Mouse (Mus musculus) c-Kit-negative CD71-positive TER-119-positive erythroid progenitor cells, embryonic 14.5 days (primary cell): ENCODE measurements at regions not wholly inside any gene's neighbourhood (a gene's known extent, or its start where the extent isn't known, plus 50 kb on each side); places are given as distances from the start of the nearest gene placed in this dataset.

Experiments used
- DNase-seq: peaks from one replicate; pipeline ENCODE4 v3.0.0-alpha.2; 2013; ENCODE audit warnings: low read depth, low spot score

DNA sequence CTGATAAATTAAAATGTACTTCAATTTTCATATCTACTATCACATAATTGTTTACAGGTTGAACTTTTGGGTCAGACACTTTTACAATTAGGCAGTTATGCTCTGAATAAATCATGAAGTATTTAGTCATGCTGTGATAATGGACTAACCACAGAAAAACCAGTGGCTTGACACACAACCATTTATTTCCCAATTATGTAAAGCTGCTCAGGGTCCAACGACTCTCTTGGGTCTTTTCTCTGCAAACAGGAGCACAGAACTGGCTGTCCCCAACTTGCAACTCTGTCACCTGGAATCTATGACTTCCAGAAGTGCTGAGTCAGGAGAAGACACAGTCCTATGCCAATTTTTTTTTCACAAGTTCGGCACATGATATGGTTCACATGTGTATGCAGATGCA, 214.8 kb downstream of the Kcnj2 start:
- DNase-seq = no peak

- DNase-seq = no peak
These were observed 215.5 kb downstream of the Kcnj2 start for GRCm38 (mm10) chr11:111281237-111282160.

- DNase-seq = no peak
These were observed 216.3 kb downstream of the Kcnj2 start for GRCm38 (mm10) chr11:111282283-111282682.

DNA sequence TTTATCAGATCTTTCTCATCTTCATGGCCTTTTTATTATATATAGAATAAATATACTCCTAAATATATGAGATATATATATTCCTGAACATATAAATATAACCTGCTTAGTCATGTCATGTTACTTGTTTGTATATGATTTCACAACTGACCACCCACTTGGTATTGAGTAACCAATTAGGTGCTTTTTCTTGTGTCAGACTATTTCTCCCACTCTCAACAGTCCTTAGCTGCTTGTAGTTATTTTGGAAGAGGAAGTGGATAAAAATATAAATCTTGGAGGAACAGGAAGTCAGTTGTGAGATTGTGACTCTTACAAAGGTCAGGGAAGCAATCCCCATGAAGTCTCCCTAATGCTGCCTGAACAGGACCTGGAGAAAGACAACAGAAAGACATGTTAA, 224.6 kb downstream of the Kcnj2 start:
- no peak for DNase-seq

GRCm38 (mm10) chr11:111296309-111296721, 230.4 kb downstream of the Kcnj2 start:
- no peak for DNase-seq

DNA sequence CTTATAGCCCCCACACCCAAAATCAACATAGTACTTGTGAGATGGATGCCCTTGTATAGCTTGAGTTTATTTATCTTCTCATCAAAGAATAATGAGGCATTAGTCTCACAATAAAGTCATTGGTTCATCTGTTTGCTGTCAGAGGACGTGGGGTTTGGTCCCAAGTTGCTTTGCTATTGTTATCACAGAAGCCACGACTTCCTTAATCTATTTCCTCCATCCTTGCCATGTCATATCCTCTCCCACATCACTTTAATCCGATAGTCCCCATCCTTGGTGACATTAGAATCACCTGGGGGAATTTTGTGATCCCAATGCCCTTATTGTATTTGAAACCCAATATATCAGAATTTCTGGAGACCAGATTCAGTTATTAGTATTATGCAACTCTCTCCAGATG, 246.8 kb downstream of the Kcnj2 start:
- DNase-seq = no peak

GRCm38 (mm10) chr11:111313566-111313965, 247.6 kb downstream of the Kcnj2 start:
- DNase-seq = no peak

DNA sequence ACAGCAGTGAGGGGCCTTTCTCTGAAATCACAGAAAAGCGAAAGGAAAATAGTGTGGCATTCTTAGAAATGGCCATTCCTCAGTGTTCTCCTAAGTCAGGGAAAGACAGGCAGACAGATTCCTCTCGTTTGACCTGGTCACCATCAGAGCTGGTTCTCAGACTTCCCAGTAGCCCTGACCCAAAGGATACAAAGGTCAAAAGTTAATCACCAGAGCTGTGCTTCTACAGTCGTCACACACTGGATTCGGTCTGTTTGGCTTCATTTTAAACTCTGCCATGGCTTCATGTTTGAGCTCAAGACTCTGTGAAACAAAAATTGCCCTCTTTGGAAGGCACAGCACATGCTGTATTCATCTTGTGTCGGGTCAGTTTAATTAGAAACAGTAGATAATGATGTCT, 255.6 kb downstream of the Kcnj2 start:
- no peak for DNase-seq

DNA sequence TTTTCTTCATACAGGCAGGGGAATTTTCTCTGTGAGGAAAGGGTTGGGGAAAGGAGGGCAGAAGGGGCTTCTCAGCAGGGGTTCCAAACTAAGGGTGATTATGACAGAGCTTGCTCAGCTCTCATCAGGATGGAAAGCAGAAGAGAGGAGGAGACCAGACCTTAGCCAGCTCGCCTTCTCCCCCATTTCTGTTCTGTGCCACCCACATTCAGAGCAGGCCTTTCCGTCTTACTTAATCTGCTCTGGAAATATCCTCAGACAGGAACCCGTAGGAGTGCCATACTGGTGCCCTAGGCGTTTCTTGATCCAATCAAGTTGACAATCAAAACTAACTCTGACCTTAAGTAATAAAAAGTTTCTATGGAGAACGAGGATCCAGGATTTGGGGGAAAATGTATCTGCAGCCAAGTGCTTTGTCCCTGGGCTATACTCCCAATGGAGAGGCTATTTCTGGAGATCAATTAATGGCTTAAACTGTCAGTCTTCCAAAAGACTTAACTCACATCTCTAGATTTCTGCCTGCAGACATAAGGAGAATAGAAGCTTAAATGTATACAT, 258.6 kb downstream of the Kcnj2 start:
- no peak for DNase-seq

DNA sequence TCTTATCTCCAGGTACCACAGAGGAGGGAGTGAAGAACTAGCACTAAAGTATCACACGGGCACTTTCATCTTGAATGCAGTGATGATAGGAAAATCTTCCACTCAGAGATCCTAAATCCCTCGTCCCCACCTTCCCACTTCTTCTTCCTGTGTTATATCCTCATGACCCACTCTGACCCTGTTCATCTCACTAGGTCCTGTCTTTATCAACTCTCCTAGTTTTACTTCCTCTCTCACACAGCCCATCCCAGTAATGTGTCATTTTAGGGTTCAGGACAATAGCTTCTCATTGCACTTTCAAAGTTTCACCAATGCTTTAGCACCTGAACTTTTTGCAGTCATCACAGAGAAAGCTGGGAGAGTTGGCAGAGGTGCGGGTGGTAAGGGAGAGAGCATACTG, 261.0 kb downstream of the Kcnj2 start:
- no peak for DNase-seq

DNA sequence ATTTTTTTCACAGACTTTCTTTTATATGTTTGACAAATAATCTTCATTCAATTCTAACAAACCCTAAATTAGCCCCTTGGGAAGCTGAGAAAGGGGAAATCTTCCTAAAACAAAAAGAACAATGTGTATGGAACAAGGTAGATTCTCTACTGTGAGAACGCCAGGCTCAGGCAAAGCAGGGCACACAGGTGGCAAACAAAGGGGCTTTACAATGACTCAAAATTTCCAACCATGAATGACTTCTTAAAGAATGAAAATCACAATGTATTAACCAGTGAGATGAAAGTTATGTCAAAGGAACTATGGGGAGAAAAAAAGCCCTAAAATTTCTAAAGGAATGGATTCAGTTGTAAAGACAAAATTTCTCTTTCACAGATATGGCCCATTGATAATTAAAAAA, 262.3 kb downstream of the Kcnj2 start:
- DNase-seq = no peak

DNA sequence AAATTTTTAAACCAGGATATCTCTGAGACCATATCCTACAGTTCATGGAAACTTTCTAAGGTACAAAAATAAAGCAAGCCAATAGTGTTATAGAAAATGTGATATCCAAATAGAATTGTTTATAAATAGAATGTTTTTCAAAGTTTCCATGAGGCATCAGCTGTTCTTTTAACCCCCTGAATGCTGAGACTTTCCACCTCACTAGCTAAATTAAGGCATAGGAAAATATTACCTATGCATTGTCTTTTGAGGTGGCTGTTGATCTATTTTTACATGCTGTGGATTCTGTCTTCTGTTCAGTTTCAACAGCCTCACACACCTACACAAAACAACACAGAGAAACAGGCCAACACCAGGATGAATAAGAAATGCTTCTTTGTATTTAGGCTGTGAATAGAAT, 265.6 kb downstream of the Kcnj2 start:
- no peak for DNase-seq

DNA sequence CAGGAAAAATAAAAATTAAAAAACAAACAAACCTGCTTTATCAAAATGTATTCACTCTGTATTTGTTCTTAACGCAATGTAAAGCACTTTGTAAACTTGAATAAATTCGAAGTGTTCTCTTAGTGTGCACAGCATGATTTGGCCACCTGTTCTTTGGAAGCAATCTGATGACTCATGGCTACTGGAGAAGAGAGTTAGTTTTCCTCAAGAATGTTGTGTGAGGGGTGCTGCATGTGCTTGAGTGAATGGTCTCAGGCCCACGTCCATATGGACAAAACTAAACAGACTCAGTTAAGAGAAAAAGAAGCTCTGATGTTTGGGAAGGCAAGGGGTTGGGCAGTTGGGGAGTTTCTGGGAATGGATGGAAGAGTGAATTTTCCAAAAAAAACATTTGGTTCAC, 267.1 kb downstream of the Kcnj2 start:
- no peak for DNase-seq

DNA sequence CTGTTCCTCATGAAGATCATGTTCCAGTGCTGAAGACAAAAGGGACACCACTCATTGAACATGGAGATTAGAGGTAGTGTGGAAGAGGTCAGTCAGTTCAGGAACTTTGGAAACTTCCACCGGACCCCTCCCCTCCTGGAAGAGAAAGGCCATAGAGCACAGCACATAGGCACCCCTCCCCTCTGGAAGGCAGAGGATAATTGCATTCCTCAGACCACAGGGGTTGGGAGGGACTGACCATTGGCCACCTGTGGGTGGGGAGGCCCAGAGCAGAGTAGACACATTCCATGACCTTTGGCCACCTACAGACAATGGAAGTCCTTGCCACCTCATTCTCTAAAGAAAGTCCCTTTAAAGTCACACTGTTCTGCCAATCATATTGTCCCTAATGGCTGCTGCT, 281.6 kb downstream of the Kcnj2 start:
- no peak for DNase-seq

GRCm38 (mm10) chr11:111350028-111350427, 284.1 kb downstream of the Kcnj2 start:
- no peak for DNase-seq

- DNase-seq = no peak
These were observed 297.4 kb downstream of the Kcnj2 start for GRCm38 (mm10) chr11:111363363-111363762.

DNA sequence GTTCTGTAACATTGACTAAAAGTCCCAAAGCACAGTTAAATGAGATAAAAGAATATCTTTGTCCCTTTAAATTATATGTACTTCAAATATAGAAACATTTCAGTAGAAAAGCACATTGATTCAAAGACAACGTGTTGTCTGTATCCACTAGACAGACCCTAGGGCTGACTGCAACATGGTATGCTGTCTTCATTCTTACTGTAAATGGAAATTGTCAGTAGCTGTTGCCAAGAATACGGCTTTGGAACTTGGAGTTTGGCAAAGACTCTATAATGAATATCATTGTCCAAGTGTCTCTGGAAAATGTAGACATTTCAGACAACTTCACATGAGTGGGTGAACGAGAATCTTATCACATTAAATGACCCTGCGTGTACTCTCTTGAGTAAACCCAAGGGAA, 311.2 kb downstream of the Kcnj2 start:
- DNase-seq = no peak

DNA sequence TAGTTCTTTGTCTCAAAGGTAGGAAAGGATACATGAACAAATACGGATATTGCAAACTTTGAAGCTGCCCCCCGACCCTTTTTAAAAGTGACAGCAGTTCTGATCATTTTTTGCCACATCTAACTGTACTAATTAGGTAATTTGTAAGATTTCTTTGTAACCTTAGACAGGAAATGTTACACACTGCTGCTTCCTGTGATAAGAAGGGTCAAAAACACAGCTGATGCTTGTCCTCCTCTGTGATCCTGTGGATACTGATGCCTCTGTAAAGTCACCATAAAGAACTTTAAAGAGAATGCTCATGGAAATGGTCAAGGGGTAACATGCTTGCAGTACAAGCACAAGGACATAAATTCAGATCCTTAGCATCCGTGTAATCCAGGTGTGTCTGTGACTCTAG, 313.9 kb downstream of the Kcnj2 start:
- no peak for DNase-seq

DNA sequence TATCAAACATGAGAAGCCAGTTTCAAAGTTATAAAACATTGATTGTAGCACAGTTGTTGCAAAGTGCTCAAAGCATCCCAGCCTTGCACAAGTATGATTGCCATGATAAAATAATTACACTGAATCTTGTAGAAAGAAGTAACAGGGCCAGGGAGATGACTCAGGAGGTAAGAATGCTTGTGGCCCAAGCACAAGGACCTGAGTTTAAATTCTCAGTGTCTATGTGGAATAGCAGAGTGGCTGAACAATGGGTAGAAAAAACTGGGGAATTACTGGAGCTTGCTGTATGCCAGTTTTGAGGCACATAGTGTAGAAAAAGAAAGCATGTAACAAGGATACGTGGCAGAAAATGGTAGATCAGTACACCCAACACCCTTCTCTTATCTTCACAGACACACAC, 332.7 kb downstream of the Kcnj2 start:
- DNase-seq = no peak

DNA sequence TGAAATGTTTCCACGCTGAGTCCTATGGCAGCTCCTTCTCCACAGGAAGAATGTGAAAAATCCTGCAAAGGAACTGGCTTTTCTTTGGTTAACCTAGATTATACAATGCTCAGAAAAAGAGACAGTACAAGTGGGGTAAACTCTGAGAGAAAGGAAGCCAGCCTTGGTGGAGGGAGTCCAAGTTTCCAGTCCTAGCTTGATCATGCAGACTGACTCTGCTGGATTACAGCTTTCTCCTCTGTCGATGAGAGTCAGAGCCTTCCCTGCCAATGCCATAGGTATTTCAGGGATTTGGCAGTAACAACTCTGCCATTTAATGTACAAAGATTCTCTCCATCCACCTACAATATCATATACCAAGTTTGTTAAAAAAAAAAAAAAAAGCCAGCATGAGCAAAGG, 343.3 kb downstream of the Kcnj2 start:
- DNase-seq = no peak

GRCm38 (mm10) chr11:111424871-111425270, 358.9 kb downstream of the Kcnj2 start:
- DNase-seq = no peak

- DNase-seq = no peak
These were observed 360.8 kb downstream of the Kcnj2 start for GRCm38 (mm10) chr11:111426715-111427114.

- DNase-seq = no peak
These were observed 376.3 kb downstream of the Kcnj2 start for GRCm38 (mm10) chr11:111442257-111442656.
